Mouse (Mus musculus): ENCODE results near the gene Gm13697. TPM values are rescaled to one million over a fixed set of nuclear protein-coding genes. Genes with fewer than 3 reads are reported as not detected.
"Not testable (repeated sequence)": the region's sequence is repeated elsewhere in the genome, so short reads cannot be mapped to it uniquely, and the experiment has no call there.

Gene Gm13697
- polyA plus RNA-seq, 1 experiment from 2014 or later: not detected

DNA sequence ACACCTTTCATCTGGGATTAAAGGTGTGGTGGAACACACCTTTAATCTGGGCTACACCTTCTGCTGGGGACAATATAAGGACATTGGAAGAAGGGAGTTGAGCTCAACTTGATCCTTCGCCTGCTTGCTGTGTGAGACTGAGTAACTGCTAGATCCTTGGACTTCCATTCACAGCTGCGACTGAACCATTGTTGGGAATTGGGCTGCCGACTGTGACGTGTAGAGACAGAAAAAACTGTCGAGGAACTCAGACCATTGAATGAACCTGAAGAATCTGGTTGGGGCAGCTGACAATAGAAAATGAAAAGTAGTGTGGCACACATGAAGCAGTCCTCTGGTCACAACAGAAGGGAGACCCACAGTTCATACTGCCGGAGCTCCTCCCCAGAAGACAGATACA lies 5.7 kb downstream of the Gm13697 start, which contains the start of gene Gm13691:
Gene Gm13691, plus strand, starts transcription at position 301 of the 400 bp plus-strand sequence.
- no CpG with 5 or more reads among the region's 6 CpGs for WGBS
- DNase-seq (ENCODE audit: low spot score); H3K4me3 ChIP-seq (ENCODE audit: low read depth, low read length); H3K4me1 ChIP-seq (replicated peaks; ENCODE audit: control insufficient read depth, insufficient read depth, low read length); H3K27ac ChIP-seq (ENCODE audit: low read depth, low read length); H3K9ac ChIP-seq (ENCODE audit: low read length); H3K27me3 ChIP-seq (ENCODE audit: control insufficient read depth, insufficient read depth, low read length); H3K36me3 ChIP-seq (ENCODE audit: control insufficient read depth, insufficient read depth, low read length); ATAC-seq (replicated peaks; ENCODE audit: low FRiP score); H3K9me3 ChIP-seq (ENCODE audit: control insufficient read depth, low read length); H3K4me2 ChIP-seq (ENCODE audit: low read depth, low read length, severe bottlenecking): not testable (repeated sequence)

DNA sequence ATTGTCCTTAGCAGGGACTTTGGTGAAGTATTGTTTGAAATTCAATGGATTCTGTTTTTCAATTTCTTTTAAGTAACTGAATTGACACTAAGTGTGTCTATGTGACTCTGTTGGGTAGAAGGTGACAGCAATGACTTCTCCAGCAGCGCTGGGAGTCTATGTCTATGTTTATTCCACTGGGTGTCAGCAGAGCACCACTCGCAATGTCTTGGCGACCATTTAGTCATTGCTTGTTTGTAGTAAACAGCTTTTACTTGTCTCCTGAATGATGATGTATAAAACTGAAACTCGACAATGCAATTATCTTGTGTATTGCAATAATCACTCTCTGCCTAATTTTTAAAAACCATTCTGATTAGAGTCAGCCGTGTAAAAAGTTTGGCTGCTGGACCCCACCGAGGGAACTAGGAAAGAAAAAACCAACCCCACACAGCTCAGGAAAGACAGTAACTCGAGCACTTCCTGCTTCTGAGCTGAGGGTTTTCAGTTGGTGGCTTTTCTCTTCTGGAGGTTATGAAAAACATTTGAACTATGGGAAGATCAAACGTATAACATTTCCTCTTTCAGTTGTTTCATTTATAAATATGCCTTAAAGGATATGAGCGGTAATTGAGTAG lies 9.2 kb downstream of the Gm13697 start:
- not testable (repeated sequence) for ATAC-seq (replicated peaks; ENCODE audit: low FRiP score); DNase-seq (ENCODE audit: low spot score); H3K27ac ChIP-seq (ENCODE audit: low read depth, low read length); H3K4me1 ChIP-seq (replicated peaks; ENCODE audit: control insufficient read depth, insufficient read depth, low read length); H3K27me3 ChIP-seq (ENCODE audit: control insufficient read depth, insufficient read depth, low read length); H3K4me2 ChIP-seq (ENCODE audit: low read depth, low read length, severe bottlenecking); H3K9me3 ChIP-seq (ENCODE audit: control insufficient read depth, low read length); H3K9ac ChIP-seq (ENCODE audit: low read length); H3K36me3 ChIP-seq (ENCODE audit: control insufficient read depth, insufficient read depth, low read length); H3K4me3 ChIP-seq (ENCODE audit: low read depth, low read length)
- 64% methylated on average over 7 of the region's 9 CpGs for WGBS

GRCm38 (mm10) chr2:83994526-83994925 lies 10.0 kb downstream of the Gm13697 start:
- not testable (repeated sequence) for H3K4me3 ChIP-seq (ENCODE audit: low read depth, low read length); DNase-seq (ENCODE audit: low spot score); H3K27ac ChIP-seq (ENCODE audit: low read depth, low read length); H3K9ac ChIP-seq (ENCODE audit: low read length); H3K9me3 ChIP-seq (ENCODE audit: control insufficient read depth, low read length); H3K36me3 ChIP-seq (ENCODE audit: control insufficient read depth, insufficient read depth, low read length); H3K27me3 ChIP-seq (ENCODE audit: control insufficient read depth, insufficient read depth, low read length); ATAC-seq (replicated peaks; ENCODE audit: low FRiP score); H3K4me2 ChIP-seq (ENCODE audit: low read depth, low read length, severe bottlenecking); H3K4me1 ChIP-seq (replicated peaks; ENCODE audit: control insufficient read depth, insufficient read depth, low read length)
- WGBS: no CpG with 5 or more reads among the region's 3 CpGs

DNA sequence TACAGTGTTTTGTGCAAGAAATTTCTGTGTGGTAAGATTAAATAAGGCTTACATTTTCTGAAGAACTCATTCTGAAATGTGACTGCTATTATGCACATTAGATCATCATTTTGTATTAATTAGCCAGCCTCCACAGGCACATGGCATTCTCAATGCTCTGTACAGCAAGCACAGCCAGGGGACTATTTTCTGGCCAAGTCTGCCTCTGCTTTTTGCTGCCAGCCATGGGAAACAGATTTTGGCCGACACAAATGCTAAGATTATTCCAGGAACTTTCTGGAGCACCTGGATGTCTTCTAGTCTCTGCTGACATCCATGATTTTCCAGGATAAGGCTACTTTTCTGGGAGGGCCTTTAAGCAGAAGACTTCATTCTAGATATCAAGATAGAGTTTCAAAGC lies 24.4 kb downstream of the Gm13697 start:
- WGBS: 88% methylated on average over 1 of the region's 1 CpGs
- no peak for ATAC-seq (replicated peaks; ENCODE audit: low FRiP score)
- Histone ChIP-seq H3K4me3 (ENCODE audit: low read depth, low read length) (no peak overlapping the region), H3K9ac (ENCODE audit: low read length) (no peak overlapping the region), H3K27me3 (ENCODE audit: control insufficient read depth, insufficient read depth, low read length) (no peaks in the 10 kb centered on the region), H3K27ac (ENCODE audit: low read depth, low read length) (no peak overlapping the region), H3K4me1 (replicated peaks; ENCODE audit: control insufficient read depth, insufficient read depth, low read length) (no peaks in the 10 kb centered on the region), H3K9me3 (ENCODE audit: control insufficient read depth, low read length) (no peaks in the 10 kb centered on the region), H3K4me2 (ENCODE audit: low read depth, low read length, severe bottlenecking) (no peak overlapping the region), H3K36me3 (ENCODE audit: control insufficient read depth, insufficient read depth, low read length) (no peaks in the 10 kb centered on the region)
- DNase-seq (ENCODE audit: low spot score): no peak

DNA sequence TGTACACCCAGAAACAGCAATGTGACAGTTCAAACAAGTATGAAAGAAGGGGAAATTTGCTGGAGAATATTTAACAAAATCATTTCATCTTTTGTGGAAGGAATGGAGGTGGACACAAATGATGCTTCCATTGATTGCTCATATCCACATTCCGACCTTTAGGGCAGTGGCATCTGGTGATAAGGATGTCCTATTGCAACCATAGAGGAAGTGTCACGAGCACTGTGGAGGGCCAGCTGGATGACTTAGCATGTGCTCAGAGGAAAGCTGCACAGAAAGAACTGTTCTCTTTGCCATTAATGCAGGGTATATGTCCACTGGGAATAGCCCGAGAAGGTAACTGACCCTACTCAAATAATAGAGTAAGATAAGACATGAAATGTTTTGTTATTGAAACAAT lies 25.3 kb downstream of the Gm13697 start:
- 86% methylated on average over 3 of the region's 3 CpGs for WGBS
- ATAC-seq (replicated peaks; ENCODE audit: low FRiP score) (no peak), DNase-seq (ENCODE audit: low spot score) (no peak)
- H3K9me3 ChIP-seq (ENCODE audit: control insufficient read depth, low read length): no peaks in the 10 kb centered on the region
- no peak overlapping the region for H3K4me3 ChIP-seq (ENCODE audit: low read depth, low read length)
- H3K27ac ChIP-seq (ENCODE audit: low read depth, low read length): no peak overlapping the region
- H3K27me3 ChIP-seq (ENCODE audit: control insufficient read depth, insufficient read depth, low read length): no peaks in the 10 kb centered on the region
- H3K4me1 ChIP-seq (replicated peaks; ENCODE audit: control insufficient read depth, insufficient read depth, low read length): no peaks in the 10 kb centered on the region
- H3K4me2 ChIP-seq (ENCODE audit: low read depth, low read length, severe bottlenecking): no peak overlapping the region
- H3K36me3 ChIP-seq (ENCODE audit: control insufficient read depth, insufficient read depth, low read length): no peaks in the 10 kb centered on the region
- no peak overlapping the region for H3K9ac ChIP-seq (ENCODE audit: low read length)

- no peak overlapping the region for H3K4me3 ChIP-seq (ENCODE audit: low read depth, low read length)
- DNase-seq (ENCODE audit: low spot score) (no peak), ATAC-seq (replicated peaks; ENCODE audit: low FRiP score) (no peak)
- 78% methylated on average over 6 of the region's 6 CpGs for WGBS
- H3K27me3 ChIP-seq (ENCODE audit: control insufficient read depth, insufficient read depth, low read length): no peaks in the 10 kb centered on the region
- no peaks in the 10 kb centered on the region for H3K36me3 ChIP-seq (ENCODE audit: control insufficient read depth, insufficient read depth, low read length)
- no peaks in the 10 kb centered on the region for H3K4me1 ChIP-seq (replicated peaks; ENCODE audit: control insufficient read depth, insufficient read depth, low read length)
- H3K4me2 ChIP-seq (ENCODE audit: low read depth, low read length, severe bottlenecking): no peak overlapping the region
- H3K9ac ChIP-seq (ENCODE audit: low read length): no peak overlapping the region
- H3K9me3 ChIP-seq (ENCODE audit: control insufficient read depth, low read length): no peaks in the 10 kb centered on the region
- H3K27ac ChIP-seq (ENCODE audit: low read depth, low read length): no peak overlapping the region
Measured at GRCm38 (mm10) chr2:84014572-84014971, 30.0 kb downstream of the Gm13697 start.

DNA sequence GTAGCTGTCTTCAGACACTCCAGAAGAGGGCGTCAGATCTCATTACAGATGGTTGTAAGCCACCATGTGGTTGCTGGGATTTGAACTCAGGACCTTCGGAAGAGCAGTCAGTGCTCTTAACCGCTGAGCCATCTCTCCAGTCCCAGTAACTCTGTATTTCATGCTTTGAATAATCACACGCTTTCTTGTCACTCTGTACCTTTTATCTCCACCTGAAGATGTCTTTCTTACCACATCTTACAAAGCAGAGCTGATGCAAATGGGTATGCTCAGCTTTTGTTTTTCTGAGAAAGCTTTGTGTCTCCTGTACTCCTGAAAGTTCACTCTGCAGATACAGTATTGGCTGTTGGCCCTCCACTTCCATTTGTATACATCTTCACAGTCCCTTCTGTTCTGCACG lies 31.7 kb downstream of the Gm13697 start:
- not testable (repeated sequence) for H3K9ac ChIP-seq (ENCODE audit: low read length); H3K9me3 ChIP-seq (ENCODE audit: control insufficient read depth, low read length); H3K4me3 ChIP-seq (ENCODE audit: low read depth, low read length); H3K4me1 ChIP-seq (replicated peaks; ENCODE audit: control insufficient read depth, insufficient read depth, low read length); DNase-seq (ENCODE audit: low spot score); H3K4me2 ChIP-seq (ENCODE audit: low read depth, low read length, severe bottlenecking); H3K36me3 ChIP-seq (ENCODE audit: control insufficient read depth, insufficient read depth, low read length); H3K27ac ChIP-seq (ENCODE audit: low read depth, low read length); H3K27me3 ChIP-seq (ENCODE audit: control insufficient read depth, insufficient read depth, low read length); ATAC-seq (replicated peaks; ENCODE audit: low FRiP score)
- 86% methylated on average over 5 of the region's 5 CpGs for WGBS

GRCm38 (mm10) chr2:84018330-84018729 lies 33.8 kb downstream of the Gm13697 start:
- Histone ChIP-seq H3K9ac (ENCODE audit: low read length) (no peak overlapping the region), H3K4me2 (ENCODE audit: low read depth, low read length, severe bottlenecking) (no peak overlapping the region), H3K4me3 (ENCODE audit: low read depth, low read length) (no peak overlapping the region), H3K9me3 (ENCODE audit: control insufficient read depth, low read length) (no peaks in the 10 kb centered on the region), H3K4me1 (replicated peaks; ENCODE audit: control insufficient read depth, insufficient read depth, low read length) (no peaks in the 10 kb centered on the region), H3K27me3 (ENCODE audit: control insufficient read depth, insufficient read depth, low read length) (no peaks in the 10 kb centered on the region), H3K27ac (ENCODE audit: low read depth, low read length) (no peak overlapping the region), H3K36me3 (ENCODE audit: control insufficient read depth, insufficient read depth, low read length) (no peaks in the 10 kb centered on the region)
- ATAC-seq (replicated peaks; ENCODE audit: low FRiP score) (no peak), DNase-seq (ENCODE audit: low spot score) (no peak)
- WGBS: 82% methylated on average over 3 of the region's 3 CpGs

DNA sequence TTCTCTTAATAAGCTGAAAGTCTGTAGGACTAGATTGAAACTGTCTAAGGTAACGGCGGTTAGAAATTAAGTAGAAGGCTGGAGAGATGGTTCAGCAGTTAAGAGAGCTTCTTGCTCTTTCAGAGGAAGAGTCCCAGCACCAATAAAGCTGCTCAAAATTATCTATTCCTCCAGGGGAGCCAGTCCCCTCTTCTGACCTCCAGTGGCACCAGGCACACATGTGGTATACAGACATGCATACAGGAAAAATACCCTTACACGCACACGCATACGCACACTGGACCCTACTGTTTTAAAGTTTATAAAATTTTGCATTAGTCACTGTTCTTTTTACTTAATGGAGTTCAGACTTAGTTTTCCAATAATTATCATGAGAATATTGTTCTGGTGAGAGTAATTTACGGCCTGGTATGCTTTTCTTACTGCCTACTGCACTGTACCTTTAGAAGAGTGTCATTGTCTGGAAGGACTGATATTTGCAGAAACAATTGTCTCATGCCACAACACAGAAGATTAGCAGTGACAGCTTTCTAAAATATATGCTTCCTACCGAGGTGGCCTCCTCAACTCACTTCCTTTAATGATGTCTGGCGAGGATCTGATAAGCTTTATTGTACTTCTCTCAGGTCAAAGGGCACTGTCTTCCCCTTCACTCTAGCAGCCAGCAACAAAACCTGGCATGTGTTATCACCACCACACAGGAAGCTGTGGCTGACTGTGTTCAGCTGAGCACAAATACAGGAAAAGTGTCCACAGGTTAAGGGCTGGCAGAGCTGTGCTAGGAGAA lies 35.2 kb downstream of the Gm13697 start:
- Histone ChIP-seq H3K9me3 (ENCODE audit: control insufficient read depth, low read length) (no peaks in the 10 kb centered on the region), H3K4me1 (replicated peaks; ENCODE audit: control insufficient read depth, insufficient read depth, low read length) (no peaks in the 10 kb centered on the region), H3K4me2 (ENCODE audit: low read depth, low read length, severe bottlenecking) (no peak overlapping the region), H3K9ac (ENCODE audit: low read length) (no peak overlapping the region), H3K27ac (ENCODE audit: low read depth, low read length) (no peak overlapping the region), H3K4me3 (ENCODE audit: low read depth, low read length) (no peak overlapping the region), H3K27me3 (ENCODE audit: control insufficient read depth, insufficient read depth, low read length) (no peaks in the 10 kb centered on the region), H3K36me3 (ENCODE audit: control insufficient read depth, insufficient read depth, low read length) (no peaks in the 10 kb centered on the region)
- no peak for DNase-seq (ENCODE audit: low spot score)
- ATAC-seq (replicated peaks; ENCODE audit: low FRiP score): no peak
- 81% methylated on average over 8 of the region's 8 CpGs for WGBS
